Comparison of ENCODE assay signal across 10 mouse cellular contexts in genomic region chr10:30327849-30328248, GRCm38 (mm10).
A peak's percentile ranks its signal among the peaks of the same experiment; 100 is the strongest.
DNase-seq lines count a peak whose midpoint lies in the region; ATAC-seq and TF ChIP-seq lines count a peak whose summit lies in the region.
"Had no signal": no experiment of that assay in that cellular context is flagged by ENCODE, and none has a peak within 500 bp of the region (broad histone marks: within the 10 kb centered on the region; RNA-seq: fewer than 3 reads in every experiment).

No protein-coding gene starts in this region.

- no peak overlapping the region for H3K4me2 ChIP-seq in embryonic facial prominence, embryonic 11.5 days (ENCODE audit: low read depth, low read length)
- H3K4me2 ChIP-seq in hindbrain, embryonic 14.5 days (replicated peaks) = no peak overlapping the region
- H3K4me2 ChIP-seq in midbrain, embryonic 13.5 days (replicated peaks) = no peak overlapping the region

- no peaks in the 10 kb centered on the region for H3K36me3 ChIP-seq in embryonic facial prominence, embryonic 11.5 days (replicated peaks; ENCODE audit: control insufficient read depth, insufficient read depth, low read depth, low read length)
- no peaks in the 10 kb centered on the region for H3K36me3 ChIP-seq in hindbrain, embryonic 14.5 days (replicated peaks; ENCODE audit: control insufficient read depth, insufficient read depth)
- H3K36me3 ChIP-seq in midbrain, embryonic 13.5 days = no peaks in the 10 kb centered on the region

- intact Hi-C loops in gastrocnemius, postnatal 36 days (cut with DNase I) = no loop called here

- TF ChIP-seq CTCF in lung, adult 2 months (IDR thresholded peaks at IDR 0.05; ENCODE audit: insufficient read depth, low read length) = no peak

- H3K9me3 ChIP-seq in embryonic facial prominence, embryonic 11.5 days (replicated peaks; ENCODE audit: control insufficient read depth, low read length) = no peaks in the 10 kb centered on the region
- no peaks in the 10 kb centered on the region for H3K9me3 ChIP-seq in hindbrain, embryonic 14.5 days (ENCODE audit: control insufficient read depth, low read length)
- no peaks in the 10 kb centered on the region for H3K9me3 ChIP-seq in midbrain, embryonic 13.5 days

- no peak overlapping the region for H3K4me3 ChIP-seq in embryonic facial prominence, embryonic 11.5 days (ENCODE audit: low read depth, low read length)
- H3K4me3 ChIP-seq in hindbrain, embryonic 14.5 days (replicated peaks; ENCODE audit: low read length) = no peak overlapping the region
- H3K4me3 ChIP-seq in midbrain, embryonic 13.5 days (replicated peaks) = no peak overlapping the region
- H3K4me3 ChIP-seq in lung, adult 2 months (replicated peaks; ENCODE audit: extremely low read depth, low read depth, low read length) = no peak overlapping the region
- H3K4me3 ChIP-seq: erythroblast, embryonic 14.5 days had no signal

- peak; percentile 62 for DNase-seq in embryo, embryonic 11 days
- DNase-seq in embryonic facial prominence, embryonic 11.5 days (ENCODE audit: low spot score) = peak; percentile 65
- peak; percentile 34 for DNase-seq in hindbrain, embryonic 14.5 days (ENCODE audit: low spot score)
- DNase-seq in lung, adult 2 months = no peak
- no peak for DNase-seq in lung, postnatal 36 days
- no peak for DNase-seq in gastrocnemius, postnatal 36 days
- DNase-seq: heart, postnatal 36 days; layer of hippocampus, postnatal 36 days had no signal

- no peak for TF ChIP-seq POLR2A in lung, adult 2 months (IDR thresholded peaks at IDR 0.05; ENCODE audit: borderline replicate concordance, extremely low read depth, low read depth, low read length)

- no peaks in the 10 kb centered on the region for H3K27me3 ChIP-seq in embryonic facial prominence, embryonic 11.5 days (ENCODE audit: control insufficient read depth, insufficient read depth, low read length)
- no peaks in the 10 kb centered on the region for H3K27me3 ChIP-seq in hindbrain, embryonic 14.5 days (ENCODE audit: control insufficient read depth, insufficient read depth, low read length)
- no peaks in the 10 kb centered on the region for H3K27me3 ChIP-seq in midbrain, embryonic 13.5 days

- no peaks in the 10 kb centered on the region for H3K4me1 ChIP-seq in embryonic facial prominence, embryonic 11.5 days (ENCODE audit: control insufficient read depth, insufficient read depth, low read length)
- H3K4me1 ChIP-seq in hindbrain, embryonic 14.5 days (replicated peaks; ENCODE audit: control insufficient read depth, insufficient read depth, low read length) = 0 out of 2 replicates have a peak, but pooled peaks cover 3% of the 10 kb centered on the region
- H3K4me1 ChIP-seq in midbrain, embryonic 13.5 days (replicated peaks) = peaks cover 15% of the 10 kb centered on the region; the same call in 1 of the 2 replicates
- no peaks in the 10 kb centered on the region for H3K4me1 ChIP-seq in lung, adult 2 months (ENCODE audit: control insufficient read depth, insufficient read depth, low read length)

- peak; percentile 83 for ATAC-seq in embryonic facial prominence, embryonic 11.5 days (replicated peaks; ENCODE audit: insufficient number of reproducible peaks, low FRiP score, low TSS enrichment, low read depth)
- ATAC-seq in hindbrain, embryonic 14.5 days (ENCODE audit: low FRiP score) = peak; percentile 89
- peak; percentile 90 for ATAC-seq in midbrain, embryonic 13.5 days

- 13% methylated on average over 8 of the region's 8 CpGs for WGBS in embryonic facial prominence, embryonic 11.5 days
- WGBS in hindbrain, embryonic 14.5 days = 37% methylated on average over 8 of the region's 8 CpGs
- WGBS in midbrain, embryonic 13.5 days = 14% methylated on average over 8 of the region's 8 CpGs
- 50% methylated on average over 8 of the region's 8 CpGs for WGBS in lung, adult 2 months

- H3K9ac ChIP-seq in embryonic facial prominence, embryonic 11.5 days (replicated peaks; ENCODE audit: low read length) = no peak overlapping the region
- no peak overlapping the region for H3K9ac ChIP-seq in hindbrain, embryonic 14.5 days
- H3K9ac ChIP-seq in midbrain, embryonic 13.5 days (replicated peaks) = no peak overlapping the region

- H3K27ac ChIP-seq in embryonic facial prominence, embryonic 11.5 days (replicated peaks; ENCODE audit: low read depth, low read length) = no peak overlapping the region
- H3K27ac ChIP-seq in hindbrain, embryonic 14.5 days = no peak overlapping the region
- 0 out of 2 replicates have a peak overlapping the region, but pooled peaks have one; percentile 3 for H3K27ac ChIP-seq in midbrain, embryonic 13.5 days

Comparison
In these comparisons a context has a peak if more than half of its experiments do, and no peak if none do; other contexts are left out.
1. DNase-seq: peak in embryo, embryonic 11 days (single experiment), embryonic facial prominence, embryonic 11.5 days (single experiment) and hindbrain, embryonic 14.5 days (single experiment); none in lung, adult 2 months (single experiment), lung, postnatal 36 days (single experiment) and gastrocnemius, postnatal 36 days (0 of 2).
2. Peak in every context shown above with its lines, with median percentiles within 50 percentile points of each other: ATAC-seq.